Mouse (Mus musculus) kidney, adult 18-20 months (tissue): ENCODE results near the gene Spint3.
"Not testable (repeated sequence)": the region's sequence is repeated elsewhere in the genome, so short reads cannot be mapped to it uniquely, and the experiment has no call there.

Experiments
- DNase-seq: peaks from one replicate; pipeline ENCODE4 v3.0.0; 2021

Gene Spint3

GRCm38 (mm10) chr2:164573359-164573758, at the start of gene Spint3:
Gene Spint3 (minus strand): TSS chr2:164573459.
- DNase-seq, result not testable (repeated sequence)

- DNase-seq, result no peak
Observed at GRCm38 (mm10) chr2:164621775-164622174, 48.5 kb upstream of the Spint3 start.

GRCm38 (mm10) chr2:164619050-164619449, 45.8 kb upstream of the Spint3 start:
- no peak for DNase-seq

GRCm38 (mm10) chr2:164615386-164615785, 42.1 kb upstream of the Spint3 start:
- DNase-seq, result no peak

- DNase-seq, result peak; percentile 35
Observed at GRCm38 (mm10) chr2:164613471-164613870, 40.2 kb upstream of the Spint3 start, which contains the start of the genes Wfdc6b and Wfdc8. Gene Wfdc6b (plus strand): TSS chr2:164613522. Gene Wfdc8 (minus strand): TSS chr2:164613626.

GRCm38 (mm10) chr2:164608781-164609180, 35.5 kb upstream of the Spint3 start:
- no peak for DNase-seq

DNA sequence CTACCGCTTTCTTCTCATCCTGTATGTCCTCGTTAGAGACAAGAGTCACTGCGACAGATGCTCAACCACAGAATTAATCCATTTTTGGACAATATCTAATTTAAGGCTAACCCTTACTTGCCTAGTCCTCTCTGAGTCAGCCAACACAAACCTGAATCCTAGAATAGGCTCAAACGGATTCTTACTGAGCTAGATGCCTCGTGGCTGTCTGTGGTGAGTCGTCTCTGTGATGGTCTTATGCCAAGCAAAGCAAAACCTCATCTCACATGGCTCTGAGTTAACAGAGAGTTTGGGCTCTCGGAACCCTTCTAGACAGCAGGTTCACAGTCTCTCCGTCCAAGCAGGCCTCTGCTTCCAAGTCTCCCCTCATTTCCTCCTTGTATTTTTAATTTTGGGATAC, 31.2 kb upstream of the Spint3 start:
- DNase-seq, result no peak

DNA sequence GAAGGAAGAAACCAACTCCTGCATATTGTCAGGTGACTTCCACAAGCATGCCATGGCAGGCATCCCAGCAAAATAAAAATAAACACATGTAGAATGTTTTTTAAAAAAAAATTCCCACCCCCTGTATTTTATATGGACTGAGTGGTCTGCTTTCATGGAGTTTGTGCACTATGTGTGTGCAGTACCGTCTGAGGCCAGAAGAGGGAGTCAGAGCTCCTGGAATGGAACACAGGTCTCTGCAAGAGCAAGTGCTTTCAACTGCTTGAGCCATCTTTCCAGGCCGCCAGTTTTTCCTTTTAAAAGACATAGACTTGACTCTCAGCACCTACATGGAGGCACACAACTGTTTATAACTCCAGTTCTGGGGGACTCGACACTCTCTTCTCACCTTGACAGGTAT, 30.2 kb upstream of the Spint3 start:
- DNase-seq, result no peak

DNA sequence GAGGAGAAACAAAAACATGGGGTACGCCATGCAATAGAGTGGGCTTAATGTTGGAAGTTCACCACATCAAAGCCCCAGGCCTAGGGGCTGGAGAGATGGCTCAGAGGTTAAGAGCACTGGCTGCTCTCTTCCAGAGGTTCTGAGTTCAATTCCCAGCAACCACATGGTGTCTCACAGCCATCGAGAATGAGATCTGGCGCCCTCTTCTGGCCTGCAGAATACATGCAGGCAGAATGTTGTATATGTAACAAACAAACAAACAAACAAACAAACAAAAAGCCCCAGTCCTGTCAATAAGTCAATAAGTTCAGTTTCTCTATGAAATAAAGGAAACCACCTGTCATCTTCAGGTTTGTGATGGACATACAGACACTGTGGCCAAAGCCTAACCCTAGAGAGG, 26.9 kb upstream of the Spint3 start:
- no peak for DNase-seq

DNA sequence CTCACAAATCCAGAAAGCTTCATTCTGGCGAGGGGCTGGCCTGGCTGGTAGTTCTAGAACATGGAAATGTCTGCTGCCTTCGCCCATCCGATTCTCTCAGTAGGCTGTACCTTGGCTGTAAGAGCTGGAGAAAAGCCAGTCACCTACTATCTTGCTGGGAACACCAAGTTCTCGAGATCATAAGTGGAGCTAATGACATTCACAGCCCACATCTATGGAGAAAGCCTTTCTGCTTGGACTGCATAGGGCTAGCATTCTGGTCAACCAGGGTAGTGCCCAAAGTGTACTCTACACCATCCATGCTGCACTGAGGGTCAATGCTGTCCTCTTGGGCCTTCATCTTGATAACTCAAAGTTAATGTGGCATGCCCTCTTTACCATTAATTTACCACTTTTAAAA, 20.2 kb upstream of the Spint3 start, which contains the start of gene Eppin:
Eppin (minus strand) TSS at position 101 of the 400 bp plus-strand sequence.
- no peak for DNase-seq

GRCm38 (mm10) chr2:164592014-164592413, 18.8 kb upstream of the Spint3 start:
- peak; percentile 18 for DNase-seq

GRCm38 (mm10) chr2:164585025-164585725, 11.9 kb upstream of the Spint3 start, which contains the start of gene Wfdc6a:
Gene Wfdc6a (minus strand): TSS chr2:164585447.
- not testable (repeated sequence) for DNase-seq

DNA sequence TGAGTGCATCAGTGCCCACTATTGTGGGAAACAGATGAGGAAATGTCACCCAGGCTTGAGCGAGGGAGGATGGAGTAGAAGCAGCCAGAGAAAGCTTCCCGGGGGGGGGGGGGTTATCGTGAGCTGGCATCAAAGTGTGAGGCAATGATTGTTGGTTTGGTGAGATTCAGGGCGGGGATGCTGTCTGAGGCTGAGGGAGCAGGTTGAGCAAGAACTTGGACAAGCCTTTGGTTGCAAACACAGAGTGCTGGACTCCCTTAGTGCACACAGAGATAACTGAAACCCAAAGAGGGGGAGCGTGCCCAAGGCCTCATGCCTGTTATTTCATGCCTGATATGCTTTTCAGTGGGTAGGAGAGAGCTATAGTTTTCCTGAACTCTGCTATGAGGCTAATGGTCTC, 5.8 kb downstream of the Spint3 start:
- no peak for DNase-seq

DNA sequence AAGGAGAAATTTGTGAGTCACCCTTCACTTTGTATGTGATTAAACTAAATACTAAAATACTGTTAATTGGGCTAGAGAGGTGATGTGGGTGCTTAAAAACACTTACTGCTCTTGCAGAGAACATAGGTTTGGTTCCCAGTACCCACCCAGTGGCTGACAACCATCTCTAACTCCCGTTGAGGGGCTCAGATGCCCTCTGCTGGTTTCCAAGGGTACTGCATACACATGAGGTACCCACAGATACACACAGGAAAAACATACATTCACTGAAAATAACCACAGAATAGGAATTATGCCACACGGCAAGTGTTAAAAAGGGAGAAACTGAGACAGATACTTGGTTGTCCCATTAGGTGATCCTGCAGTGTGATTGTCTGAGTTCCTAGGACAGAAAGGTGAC, 6.3 kb downstream of the Spint3 start:
- no peak for DNase-seq

GRCm38 (mm10) chr2:164564346-164564745, 8.9 kb downstream of the Spint3 start:
- no peak for DNase-seq

GRCm38 (mm10) chr2:164563339-164564038, 9.8 kb downstream of the Spint3 start:
- DNase-seq, result peak; percentile 67

- DNase-seq, result peak; percentile 73
Observed at GRCm38 (mm10) chr2:164562391-164563188, 10.7 kb downstream of the Spint3 start, which contains the start of gene Wfdc2. Gene Wfdc2 (plus strand): TSS chr2:164562413.

GRCm38 (mm10) chr2:164560106-164560505, 13.2 kb downstream of the Spint3 start:
- no peak for DNase-seq

DNA sequence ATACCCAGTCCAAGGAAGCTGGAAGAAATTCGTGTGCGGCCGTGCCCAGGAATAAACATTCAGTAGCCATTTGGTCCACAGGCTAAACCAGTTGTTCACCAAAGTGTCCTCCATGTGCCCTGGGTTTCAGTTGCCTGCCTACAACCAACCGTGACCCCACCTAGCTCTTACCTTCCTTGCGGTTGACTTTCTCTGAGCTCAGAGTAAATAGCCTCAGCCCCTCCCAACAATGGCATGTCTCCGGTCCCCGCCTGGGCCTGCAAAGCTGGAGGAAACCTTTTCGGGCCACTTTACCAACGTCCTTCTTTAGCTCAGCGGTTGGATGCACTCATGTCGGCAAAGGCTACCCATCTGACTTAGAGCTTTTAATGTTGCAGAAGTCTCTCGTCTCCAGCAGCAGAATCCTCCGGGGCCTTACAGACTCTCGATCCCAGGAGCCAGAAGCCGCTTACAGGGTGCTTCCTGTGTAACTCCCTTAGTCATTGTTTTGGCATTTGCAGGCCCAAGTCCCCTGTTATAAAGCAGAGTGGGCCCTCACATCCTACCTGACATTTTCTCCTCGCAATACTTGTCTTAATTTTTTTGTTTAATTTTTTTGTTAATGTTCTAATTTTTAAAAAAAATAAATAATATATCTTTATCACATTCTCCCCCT, 14.1 kb downstream of the Spint3 start:
- no peak for DNase-seq

GRCm38 (mm10) chr2:164558426-164558825, 14.8 kb downstream of the Spint3 start:
- no peak for DNase-seq

GRCm38 (mm10) chr2:164551502-164551901, 21.8 kb downstream of the Spint3 start:
- DNase-seq, result no peak

DNA sequence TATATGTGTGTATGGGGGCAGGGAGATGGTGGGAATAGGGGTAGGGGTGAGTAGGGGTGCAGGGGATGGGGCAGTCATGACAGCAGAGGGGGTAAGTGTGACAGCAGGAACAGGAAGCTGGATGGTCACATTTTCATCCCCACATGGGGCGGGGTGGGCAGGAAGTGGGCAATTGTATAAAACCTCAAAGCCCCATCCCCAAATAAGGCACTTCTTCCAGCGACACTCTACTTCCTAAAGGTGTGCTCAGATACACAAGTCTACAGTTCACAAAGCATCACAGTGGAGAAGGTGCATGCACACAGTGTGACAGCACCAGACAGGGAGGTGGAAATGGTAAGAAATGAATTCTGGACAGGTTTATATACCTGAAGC, 22.4 kb downstream of the Spint3 start:
- no peak for DNase-seq
